Mouse (Mus musculus): ENCODE data around the gene Zfp853.
A peak's percentile ranks its signal among the peaks of the same experiment; 100 is the strongest.

The Zfp853 gene

GRCm38 (mm10) chr5:143293404-143293803, at the start of gene Zfp853:
Gene Zfp853, minus strand, starts transcription at chr5:143293623.
- DNase-seq (ENCODE audit: low spot score in 2 of 2), result no peak

- no peak for DNase-seq (ENCODE audit: low spot score in 2 of 2)
Observed at GRCm38 (mm10) chr5:143339603-143340002, 46.2 kb upstream of the Zfp853 start.

- no peak for DNase-seq (ENCODE audit: low spot score in 2 of 2)
Observed at GRCm38 (mm10) chr5:143336559-143336958, 43.1 kb upstream of the Zfp853 start.

DNA sequence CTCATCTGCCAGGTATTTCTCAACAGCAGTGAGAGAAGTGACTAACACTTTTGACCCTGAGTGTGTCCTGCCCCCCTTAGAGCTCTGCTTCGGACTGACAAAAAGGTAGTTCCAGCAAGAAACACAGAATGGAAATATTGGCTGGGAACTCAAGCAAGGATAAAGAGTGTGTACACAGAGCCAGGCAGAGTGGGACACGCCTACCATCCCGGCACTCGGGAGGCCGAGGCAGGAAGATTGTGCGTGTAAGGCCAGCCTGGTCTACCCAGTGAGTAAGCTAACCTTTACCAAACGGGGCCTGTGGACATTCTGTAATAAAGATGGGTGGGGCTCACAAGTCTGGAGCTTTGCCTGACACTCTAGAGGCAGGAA, 41.7 kb upstream of the Zfp853 start:
- no peak for DNase-seq (ENCODE audit: low spot score in 2 of 2)

DNA sequence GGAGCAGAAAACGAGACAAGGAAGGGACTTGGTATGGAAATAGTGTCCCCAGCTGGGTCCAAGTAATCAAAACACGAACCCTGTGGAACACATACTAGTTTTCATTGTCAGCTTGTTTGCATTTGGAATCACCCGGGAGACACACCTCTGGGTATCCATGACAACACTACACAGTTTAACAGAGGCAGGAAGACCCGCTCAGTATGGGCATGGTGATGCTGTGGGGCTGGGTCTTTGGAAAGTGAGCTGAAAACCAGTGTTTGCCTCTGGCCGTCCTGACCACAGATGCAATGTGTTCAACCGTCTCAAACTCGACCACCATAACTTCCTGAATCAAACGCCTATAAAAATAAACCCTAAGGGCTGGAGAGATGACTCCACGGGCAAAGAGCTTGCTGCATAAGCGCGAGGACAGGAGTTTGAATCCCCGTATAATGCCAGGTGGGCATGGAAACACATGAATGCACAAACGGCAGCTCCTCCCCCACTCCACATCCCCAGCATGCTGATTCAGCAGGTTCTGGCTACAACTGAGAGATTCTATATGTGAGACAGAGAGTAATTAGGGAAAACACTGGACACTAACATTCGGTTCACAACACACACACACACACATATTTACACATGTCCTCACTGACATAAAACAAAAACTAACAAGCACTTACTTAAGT, 41.1 kb upstream of the Zfp853 start:
- DNase-seq (ENCODE audit: low spot score in 2 of 2), result no peak

DNA sequence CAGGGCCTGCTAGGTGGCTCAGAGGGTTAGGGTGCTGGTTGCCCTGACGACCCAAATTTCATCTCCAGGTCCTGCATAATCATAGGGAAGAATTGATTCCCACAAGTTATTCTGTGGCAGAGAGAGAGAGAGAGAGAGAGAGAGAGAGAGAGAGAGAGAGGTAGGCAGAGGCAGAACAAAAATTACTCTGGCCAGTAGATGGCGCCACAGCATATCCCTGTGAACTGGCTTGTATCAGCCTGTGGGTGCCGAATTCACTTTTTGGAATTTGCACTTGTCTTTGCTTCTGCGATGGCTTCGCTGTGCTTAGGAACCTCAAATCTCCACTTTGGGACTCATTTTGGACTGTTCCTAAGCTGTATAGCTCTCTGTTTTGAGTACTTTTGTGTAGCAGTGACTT, 40.4 kb upstream of the Zfp853 start:
- DNase-seq (ENCODE audit: low spot score in 2 of 2), result peak in 1 of 2 experiments; percentile 89

GRCm38 (mm10) chr5:143328690-143329495, 35.5 kb upstream of the Zfp853 start, which contains the start of gene Zdhhc4:
Gene Zdhhc4, minus strand, starts transcription at chr5:143329256.
- DNase-seq (ENCODE audit: low spot score in 2 of 2), result peak; percentile 33 to 88

- no peak for DNase-seq (ENCODE audit: low spot score in 2 of 2)
Observed at GRCm38 (mm10) chr5:143317288-143317610, 23.8 kb upstream of the Zfp853 start.

DNA sequence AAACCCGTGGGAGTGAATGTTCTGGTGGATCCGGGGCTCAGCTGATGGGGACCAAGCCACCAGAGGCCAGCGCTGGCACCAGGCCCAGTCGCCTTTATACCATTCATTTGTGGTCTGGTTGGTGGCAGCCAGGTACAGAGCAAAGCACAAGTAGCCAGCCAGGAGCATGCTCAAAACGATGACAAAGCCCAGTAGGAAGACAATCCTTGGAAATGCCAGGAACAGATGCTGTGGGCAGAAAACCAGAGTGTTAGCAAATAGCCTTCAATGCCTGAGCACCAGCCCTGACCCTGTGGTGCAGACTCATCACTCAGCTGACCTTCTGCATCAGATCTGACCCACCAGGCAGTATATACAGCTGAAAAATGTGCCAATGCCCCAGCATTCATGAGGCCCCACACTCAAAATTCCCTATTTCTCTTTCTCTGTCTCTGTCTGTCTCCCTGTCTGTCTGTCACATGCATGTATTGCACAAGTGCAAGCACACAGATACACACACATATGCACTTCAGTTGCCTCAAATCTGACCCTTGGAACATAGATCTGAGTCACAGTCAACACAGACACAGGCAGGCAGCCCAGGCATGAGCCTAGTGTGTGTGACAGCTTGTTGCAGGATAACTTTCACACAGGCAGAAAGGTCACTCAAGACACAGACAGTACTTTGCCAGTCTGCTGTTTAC, 23.3 kb upstream of the Zfp853 start:
- DNase-seq (ENCODE audit: low spot score in 2 of 2), result no peak

DNA sequence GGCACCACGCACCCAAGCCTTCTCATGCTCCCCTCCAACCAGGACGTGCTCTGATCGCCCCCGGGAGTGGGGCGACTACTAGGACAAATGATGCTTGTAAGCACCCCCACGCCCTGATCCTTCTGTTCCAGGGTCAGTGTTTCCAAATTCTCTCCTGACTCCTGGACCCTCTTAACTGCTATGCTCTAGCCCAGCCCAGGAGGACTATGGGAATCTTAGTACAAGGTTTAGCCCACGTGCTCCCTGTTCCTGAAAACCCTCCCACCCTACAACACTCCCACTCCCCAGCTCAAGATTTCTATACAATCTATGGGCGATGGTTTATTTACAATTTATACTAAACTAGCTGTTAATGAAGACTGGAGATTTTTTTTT, 22.1 kb upstream of the Zfp853 start:
- DNase-seq (ENCODE audit: low spot score in 2 of 2), result no peak

DNA sequence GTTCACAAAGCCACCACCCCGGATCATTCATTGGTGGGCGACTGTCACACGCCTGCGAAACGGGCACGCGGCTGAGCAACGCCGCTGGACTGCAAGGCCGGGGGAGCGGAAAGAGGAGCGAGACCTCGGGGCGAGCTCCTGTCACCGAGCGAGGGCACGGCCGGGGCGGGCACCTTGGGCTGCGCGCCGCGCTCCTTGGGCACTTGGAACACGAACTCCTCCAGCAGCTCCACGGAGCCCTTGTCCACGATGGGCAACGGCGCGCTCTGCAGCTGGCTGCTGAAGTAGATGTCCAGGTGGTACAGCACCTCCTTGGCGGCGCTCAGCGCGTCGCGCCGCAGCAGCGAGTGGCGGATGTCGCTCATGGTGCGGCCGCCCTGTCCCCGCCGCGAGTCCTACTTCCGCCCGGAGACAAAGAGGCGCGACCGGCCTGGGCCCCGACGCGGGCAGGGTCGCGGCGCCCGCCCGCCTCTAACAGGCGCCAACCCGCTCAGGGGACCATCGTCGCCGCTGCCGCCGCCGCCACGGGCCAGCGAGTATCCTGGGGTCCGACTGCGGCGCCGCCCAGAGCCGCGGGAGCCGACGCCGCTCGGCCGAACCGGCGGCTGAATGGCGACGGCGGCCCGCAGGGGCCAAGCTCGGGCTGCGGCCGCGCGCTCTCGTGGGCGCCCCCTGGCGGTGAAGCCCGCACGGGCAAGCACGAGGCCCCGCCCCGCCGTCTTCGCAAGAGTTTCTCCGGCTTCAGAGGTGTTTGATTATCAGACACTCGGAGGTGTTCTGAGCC, 21.5 kb upstream of the Zfp853 start, which contains the start of gene E130309D02Rik:
Gene E130309D02Rik, minus strand, starts transcription at position 631 of the 784 bp plus-strand sequence.
- DNase-seq (ENCODE audit: low spot score in 2 of 2), result peak; percentile 50 to 86

GRCm38 (mm10) chr5:143314183-143314729, 20.8 kb upstream of the Zfp853 start:
- DNase-seq (ENCODE audit: low spot score in 2 of 2), result no peak

DNA sequence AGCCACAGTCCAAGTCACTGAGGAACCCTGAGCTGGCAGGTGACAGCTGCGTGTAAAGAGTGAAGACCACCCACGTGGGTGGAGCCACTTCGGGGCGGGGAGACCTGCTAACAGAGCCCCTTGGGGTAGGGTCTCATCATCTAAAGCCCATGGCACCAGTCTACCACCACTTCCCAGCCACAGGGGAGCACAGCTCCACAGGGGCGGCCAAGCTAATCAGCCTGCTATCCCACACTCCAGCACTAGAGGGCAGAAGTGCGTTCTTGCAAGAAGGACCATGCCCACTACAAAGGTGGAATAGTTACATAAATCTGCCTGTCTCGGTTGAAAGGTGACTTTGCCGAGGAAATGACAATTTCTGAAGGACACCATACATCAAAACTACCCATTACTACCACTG, 18.5 kb upstream of the Zfp853 start:
- DNase-seq (ENCODE audit: low spot score in 2 of 2), result peak; percentile 32 to 82

DNA sequence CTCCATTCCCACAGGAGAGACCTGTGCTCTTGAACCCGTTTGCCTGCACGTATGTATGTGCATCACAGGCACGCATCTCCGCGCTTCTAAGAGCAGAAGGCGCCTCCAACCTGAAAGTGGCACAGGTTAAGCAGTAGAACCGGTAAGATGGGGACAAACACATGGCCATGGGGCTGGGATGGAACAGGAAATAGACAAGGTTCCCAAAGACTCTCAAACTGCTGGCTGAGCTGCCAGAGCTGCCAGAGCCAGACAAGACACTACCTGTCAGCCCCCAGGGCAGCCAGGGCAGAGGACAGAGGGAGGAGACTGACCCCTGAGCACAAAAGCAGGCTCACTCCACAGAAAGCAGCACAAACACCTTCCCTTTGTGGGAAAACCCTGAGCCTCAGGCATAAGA, 16.5 kb upstream of the Zfp853 start:
- no peak for DNase-seq (ENCODE audit: low spot score in 2 of 2)

DNA sequence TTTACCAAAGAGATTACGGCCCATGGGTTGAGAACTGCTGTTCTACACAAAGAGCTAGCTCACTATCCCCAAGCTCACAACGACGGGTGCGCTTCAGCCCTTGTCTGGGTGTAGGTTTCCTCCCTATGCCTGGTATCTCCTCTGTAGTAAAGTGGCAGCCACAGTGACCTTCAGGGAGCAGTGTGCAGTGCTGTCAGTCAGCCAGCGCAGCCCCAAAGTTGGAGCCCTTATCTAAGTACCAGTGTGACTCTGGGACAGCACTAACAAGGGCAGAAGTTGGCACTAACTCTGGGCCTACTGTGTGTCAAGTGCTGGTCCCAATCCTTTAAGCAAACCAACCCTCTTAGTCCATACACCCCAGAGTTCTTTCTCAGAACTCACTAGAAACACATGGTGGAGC, 15.4 kb upstream of the Zfp853 start:
- no peak for DNase-seq (ENCODE audit: low spot score in 2 of 2)

- DNase-seq (ENCODE audit: low spot score in 2 of 2), result no peak
Observed at GRCm38 (mm10) chr5:143304251-143304650, 10.8 kb upstream of the Zfp853 start.

DNA sequence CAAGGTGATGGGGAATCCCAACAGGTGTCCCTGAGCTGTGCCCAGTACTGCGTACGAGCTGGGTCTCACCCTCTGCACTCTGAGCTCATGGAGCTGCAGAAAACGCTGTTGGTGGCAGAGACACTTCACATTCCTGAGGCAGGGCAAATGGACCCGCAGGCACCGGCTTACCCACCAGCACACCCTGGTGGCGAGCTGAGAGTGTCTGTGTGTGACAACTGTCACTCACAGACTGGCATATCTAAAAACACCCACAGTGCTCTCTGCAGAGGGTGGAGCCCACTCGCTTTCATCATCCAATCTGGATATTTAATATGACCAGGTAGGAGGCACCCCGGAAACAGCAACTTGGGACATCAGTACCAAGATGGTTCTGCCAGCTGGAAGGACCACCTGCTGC, 7.9 kb upstream of the Zfp853 start:
- no peak for DNase-seq (ENCODE audit: low spot score in 2 of 2)

DNA sequence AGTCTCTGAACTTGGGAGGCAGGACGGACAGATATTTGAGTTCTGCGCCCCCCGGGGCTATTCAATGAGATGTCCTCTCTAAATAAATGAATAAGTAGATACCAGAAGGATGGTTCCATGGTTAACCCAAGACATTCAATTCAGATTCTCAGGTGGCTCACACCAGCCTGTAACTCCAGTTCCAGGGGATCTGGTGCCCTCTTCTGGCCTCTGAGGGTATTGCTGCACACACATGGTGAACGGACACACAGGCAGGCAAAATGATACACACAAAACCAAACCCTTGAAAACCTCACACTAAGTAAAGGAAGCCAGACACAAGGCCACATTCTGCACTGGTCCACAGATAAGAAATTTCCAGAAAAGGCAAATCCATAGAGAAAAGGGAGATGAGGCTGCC, 6.3 kb upstream of the Zfp853 start:
- peak in 1 of 2 experiments; percentile 61 for DNase-seq (ENCODE audit: low spot score in 2 of 2)

DNA sequence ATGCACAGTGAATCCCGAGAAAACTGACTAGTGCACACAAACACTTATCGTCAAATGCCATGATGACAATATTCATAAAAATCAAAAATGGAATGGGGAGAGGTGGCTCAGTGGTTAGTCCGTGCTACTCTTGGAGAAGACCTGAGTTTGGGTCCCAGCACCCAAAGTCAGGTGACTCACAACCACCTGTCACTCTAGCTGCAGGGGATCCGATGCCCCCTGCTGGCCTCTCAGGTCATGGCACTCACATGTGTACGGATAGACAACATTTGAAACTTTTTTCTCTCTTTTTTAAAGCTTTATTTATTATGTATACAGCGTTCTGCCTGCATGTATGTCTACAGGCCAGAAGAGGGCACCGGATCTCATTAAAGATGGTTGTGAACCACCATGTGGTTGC, 5.0 kb upstream of the Zfp853 start:
- no peak for DNase-seq (ENCODE audit: low spot score in 2 of 2)

GRCm38 (mm10) chr5:143297986-143298385, 4.6 kb upstream of the Zfp853 start:
- no peak for DNase-seq (ENCODE audit: low spot score in 2 of 2)

DNA sequence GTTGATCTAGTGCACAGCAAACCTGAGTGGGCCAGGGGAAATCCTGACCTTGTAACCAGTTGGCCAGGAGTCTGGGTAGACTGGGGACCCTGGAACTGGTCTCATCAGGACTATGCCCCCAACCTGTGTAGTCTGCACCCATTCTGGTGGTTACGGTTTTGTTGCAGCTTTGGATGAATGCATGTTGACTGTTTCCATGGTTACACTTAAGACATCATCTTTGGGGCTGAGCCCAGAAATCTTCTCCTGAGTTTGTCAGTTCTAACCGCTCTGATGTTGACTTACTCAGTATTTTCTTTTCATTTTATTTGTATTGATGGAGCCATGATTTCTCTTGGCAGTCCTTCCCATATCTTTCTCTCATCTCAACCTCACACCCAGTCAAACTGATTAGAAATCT, 1.9 kb upstream of the Zfp853 start:
- no peak for DNase-seq (ENCODE audit: low spot score in 2 of 2)

DNA sequence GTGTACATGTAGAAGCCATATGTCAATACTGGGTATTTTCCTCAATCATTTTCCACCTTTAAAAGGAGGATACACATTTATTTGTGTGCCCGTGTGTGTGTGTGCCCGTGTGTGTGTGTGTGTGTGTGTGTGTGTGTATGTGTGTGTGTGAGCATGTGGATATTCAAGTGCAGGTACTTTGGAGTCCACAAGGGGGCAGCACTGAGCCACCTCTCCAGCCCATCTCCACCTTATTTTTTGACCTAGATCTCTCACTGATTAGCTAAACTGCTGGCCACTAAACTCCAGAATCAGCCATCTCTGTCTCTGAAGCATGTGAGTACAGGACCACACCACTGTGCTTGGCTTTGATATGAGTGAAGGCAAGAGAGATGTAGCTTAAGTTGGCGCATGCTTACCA, 1.4 kb upstream of the Zfp853 start:
- no peak for DNase-seq (ENCODE audit: low spot score in 2 of 2)
